13 mouse cellular contexts compared by ENCODE assay signal in genomic region chr4:57812075-57812474, GRCm38 (mm10).
DNase-seq lines count a peak whose midpoint lies in the region; ATAC-seq and TF ChIP-seq lines count a peak whose summit lies in the region.
"Had no signal": no experiment of that assay in that cellular context is flagged by ENCODE, and none has a peak within 500 bp of the region (broad histone marks: within the 10 kb centered on the region; RNA-seq: fewer than 3 reads in every experiment).

No protein-coding gene starts in this region.

- H3ac ChIP-seq in myocyte (ENCODE audit: control insufficient read depth, insufficient read length): no peak overlapping the region

- TF ChIP-seq RAD21 in CH12.LX (IDR thresholded peaks at IDR 0.05; ENCODE audit: low read depth, low read length): no peak

- peaks cover 26% of the 10 kb centered on the region for H3K4me1 ChIP-seq in heart, postnatal 0 days (ENCODE audit: control insufficient read depth, insufficient read depth)
- peaks cover 10 to 25% of the 10 kb centered on the region in 2 experiments; a peak in 3 of 4 replicates for H3K4me1 ChIP-seq in CH12.LX (ENCODE audit: control insufficient read depth in 1 of 2, insufficient read depth in 2 of 2)
- peaks cover 4% of the 10 kb centered on the region; the same call in 1 of the 2 replicates for H3K4me1 ChIP-seq in embryonic facial prominence, embryonic 13.5 days
- no peaks in the 10 kb centered on the region for H3K4me1 ChIP-seq in forebrain, embryonic 15.5 days
- H3K4me1 ChIP-seq: midbrain, embryonic 13.5 days had no signal

- in situ Hi-C loops in CH12.LX (cut with MboI; ENCODE audit: low pct_ligation_motif_present, low pct_unique_long_range_greater_than_20kb, low sequenced_read_pairs): no loop called here

- TF ChIP-seq CTCF in heart, postnatal 0 days (IDR thresholded peaks at IDR 0.05; ENCODE audit: low read depth): no peak
- TF ChIP-seq CTCF in CH12.LX (conservative IDR thresholded peaks at IDR 0.05 in 1 of 2, IDR thresholded peaks at IDR 0.05 in 1 of 2; ENCODE audit: low read depth in 2 of 2, low read length in 2 of 2): no peak

- no peak for TF ChIP-seq POLR2A in CH12.LX (IDR thresholded peaks at IDR 0.05; ENCODE audit: low read depth, low read length)
- TF ChIP-seq POLR2A in myocyte (IDR thresholded peaks at IDR 0.05; ENCODE audit: insufficient read length, low read depth): no peak

- WGBS in heart, postnatal 0 days: 72% methylated on average over 1 of the region's 1 CpGs
- WGBS in embryonic facial prominence, embryonic 13.5 days: 92% methylated on average over 1 of the region's 1 CpGs
- WGBS in forebrain, embryonic 15.5 days: 84% methylated on average over 1 of the region's 1 CpGs

- TF ChIP-seq EP300 in heart, postnatal 0 days (IDR thresholded peaks at IDR 0.05; ENCODE audit: low read depth): no peak
- no peak for TF ChIP-seq EP300 in CH12.LX (IDR thresholded peaks at IDR 0.05; ENCODE audit: low read length)

- no peaks in the 10 kb centered on the region for H3K9me3 ChIP-seq in heart, postnatal 0 days (replicated peaks; ENCODE audit: control insufficient read depth, low read length)
- H3K9me3 ChIP-seq in CH12.LX (replicated peaks; ENCODE audit: low read length): no peaks in the 10 kb centered on the region
- no peaks in the 10 kb centered on the region for H3K9me3 ChIP-seq in embryonic facial prominence, embryonic 13.5 days
- no peaks in the 10 kb centered on the region for H3K9me3 ChIP-seq in forebrain, embryonic 15.5 days
- H3K9me3 ChIP-seq: midbrain, embryonic 13.5 days had no signal

- ATAC-seq in heart, postnatal 0 days (ENCODE audit: insufficient read depth, low read depth): no peak
- ATAC-seq in embryonic facial prominence, embryonic 13.5 days (ENCODE audit: insufficient number of reproducible peaks, insufficient read depth, low FRiP score, low TSS enrichment, low read depth): no peak
- ATAC-seq in forebrain, embryonic 15.5 days (replicated peaks): no peak
- ATAC-seq: hindbrain, postnatal 0 days; midbrain, embryonic 13.5 days had no signal

- H3K27me3 ChIP-seq in heart, postnatal 0 days (ENCODE audit: control insufficient read depth, insufficient read depth, low read length): no peaks in the 10 kb centered on the region
- H3K27me3 ChIP-seq in CH12.LX (replicated peaks) (no peaks in the 10 kb centered on the region), myocyte (ENCODE audit: control insufficient read depth, insufficient read depth, insufficient read length) (no peaks in the 10 kb centered on the region)
- no peaks in the 10 kb centered on the region for H3K27me3 ChIP-seq in embryonic facial prominence, embryonic 13.5 days
- no peaks in the 10 kb centered on the region for H3K27me3 ChIP-seq in forebrain, embryonic 15.5 days
- H3K27me3 ChIP-seq: midbrain, embryonic 13.5 days had no signal

- H3K9ac ChIP-seq in heart, postnatal 0 days (replicated peaks; ENCODE audit: low read depth, low read length): no peak overlapping the region
- no peak overlapping the region for H3K9ac ChIP-seq in CH12.LX (ENCODE audit: insufficient read depth, low read depth)
- H3K9ac ChIP-seq in embryonic facial prominence, embryonic 13.5 days: no peak overlapping the region
- no peak overlapping the region for H3K9ac ChIP-seq in forebrain, embryonic 15.5 days (replicated peaks)
- H3K9ac ChIP-seq: midbrain, embryonic 13.5 days had no signal

- DNase-seq in heart, postnatal 0 days (ENCODE audit: low spot score): no peak
- no peak for DNase-seq in heart, adult 18-20 months
- DNase-seq in CH12.LX (ENCODE audit: extremely low read depth): peak; percentile 27
- DNase-seq in gastrocnemius, postnatal 25 days: no peak
- DNase-seq in spleen, adult 18-20 months: no peak
- DNase-seq: cerebellum, postnatal 25 days; right cerebral cortex, postnatal 4 days had no signal

- H3K27ac ChIP-seq in heart, postnatal 0 days (ENCODE audit: low read depth): peak overlapping the region; percentile 79
- no peak overlapping the region for H3K27ac ChIP-seq in CH12.LX (ENCODE audit: insufficient read depth, low read depth)
- peak overlapping the region; percentile 55; the same call in 1 of the 2 replicates for H3K27ac ChIP-seq in embryonic facial prominence, embryonic 13.5 days
- no peak overlapping the region for H3K27ac ChIP-seq in forebrain, embryonic 15.5 days (replicated peaks)
- H3K27ac ChIP-seq: hindbrain, postnatal 0 days; midbrain, embryonic 13.5 days had no signal

- H3K79me2 ChIP-seq in CH12.LX (replicated peaks; ENCODE audit: control insufficient read depth, extremely low read depth, insufficient read depth, poor library complexity, severe bottlenecking) (no peaks in the 10 kb centered on the region), myocyte (ENCODE audit: control insufficient read depth, insufficient read depth) (peaks cover 49% of the 10 kb centered on the region)

- no peak overlapping the region for H3K4me2 ChIP-seq in heart, postnatal 0 days (ENCODE audit: low read depth, low read length)
- H3K4me2 ChIP-seq in CH12.LX (ENCODE audit: insufficient read depth, low read depth, poor library complexity, severe bottlenecking) (no peak overlapping the region), myocyte (ENCODE audit: low read depth) (no peak overlapping the region)
- no peak overlapping the region for H3K4me2 ChIP-seq in embryonic facial prominence, embryonic 13.5 days
- H3K4me2 ChIP-seq in forebrain, embryonic 15.5 days (replicated peaks): no peak overlapping the region
- H3K4me2 ChIP-seq: midbrain, embryonic 13.5 days had no signal

- no peak overlapping the region for H3K4me3 ChIP-seq in heart, postnatal 0 days (ENCODE audit: low read depth, low read length)
- no peak overlapping the region for H3K4me3 ChIP-seq in CH12.LX (replicated peaks in 1 of 3; ENCODE audit: low read depth in 2 of 3, low read length in 2 of 3, poor library complexity in 1 of 3)
- H3K4me3 ChIP-seq in embryonic facial prominence, embryonic 13.5 days: no peak overlapping the region
- H3K4me3 ChIP-seq in myocyte: no peak overlapping the region
- no peak overlapping the region for H3K4me3 ChIP-seq in forebrain, embryonic 15.5 days
- H3K4me3 ChIP-seq: erythroblast, embryonic 14.5 days; midbrain, embryonic 13.5 days had no signal

- dilution Hi-C loops in CH12.LX (cut with MboI; ENCODE audit: extremely low pct_ligation_motif_present, extremely low pct_unique_long_range_greater_than_20kb, low sequenced_read_pairs): no loop called here

- H3K36me3 ChIP-seq in heart, postnatal 0 days (replicated peaks; ENCODE audit: control insufficient read depth, insufficient read depth, low read length): peaks cover 16% of the 10 kb centered on the region; the same call in 1 of the 2 replicates
- H3K36me3 ChIP-seq in CH12.LX (replicated peaks in 1 of 2; ENCODE audit: control insufficient read depth in 1 of 2, insufficient read depth in 1 of 2, low read length in 1 of 2) (no peaks in the 10 kb centered on the region), myocyte (ENCODE audit: control insufficient read depth, insufficient read depth) (peaks cover 11% of the 10 kb centered on the region)
- H3K36me3 ChIP-seq in embryonic facial prominence, embryonic 13.5 days: peaks cover 13% of the 10 kb centered on the region; the same call in 1 of the 2 replicates
- no peaks in the 10 kb centered on the region for H3K36me3 ChIP-seq in forebrain, embryonic 15.5 days
- H3K36me3 ChIP-seq: midbrain, embryonic 13.5 days had no signal

TF ChIP-seq in CH12.LX, 34 proteins besides CTCF, POLR2A, EP300 and RAD21:
- TF ChIP-seq ZNF384 (IDR thresholded peaks at IDR 0.05; ENCODE audit: low read depth, low read length) (peak; percentile 33), MAX (IDR thresholded peaks at IDR 0.05; ENCODE audit: low read length) (no peak)
TF ChIP-seq in CH12.LX: peak in this region for 1.

TF ChIP-seq in myocyte, 11 proteins besides CTCF, POLR2A, EP300 and RAD21:
- TF ChIP-seq TCF3 (IDR thresholded peaks at IDR 0.05; ENCODE audit: insufficient read length, low read depth) (peak; percentile 52), TCF12 (IDR thresholded peaks at IDR 0.05; ENCODE audit: insufficient read depth, poor library complexity, severe bottlenecking) (peak; percentile 92), CEBPB (IDR thresholded peaks at IDR 0.05; ENCODE audit: insufficient read depth, poor library complexity, severe bottlenecking) (no peak), POLR2AphosphoS2 (IDR thresholded peaks at IDR 0.05; ENCODE audit: insufficient read length, low read depth) (no peak), E2F4 (IDR thresholded peaks at IDR 0.05; ENCODE audit: insufficient read depth) (no peak), REST (IDR thresholded peaks at IDR 0.05; ENCODE audit: insufficient read depth, insufficient read length) (no peak), USF1 (IDR thresholded peaks at IDR 0.05; ENCODE audit: low read depth) (no peak), SRF (IDR thresholded peaks at IDR 0.05; ENCODE audit: control insufficient read depth, insufficient read length, low read depth) (no peak), MYOG (IDR thresholded peaks at IDR 0.05; ENCODE audit: control insufficient read depth in 1 of 3, insufficient read depth in 1 of 3, insufficient read length in 2 of 3, low read depth in 2 of 3) (peak; percentile 66 to 91 (median 68)), MAX (IDR thresholded peaks at IDR 0.05; ENCODE audit: low read depth) (no peak), MYOD1 (IDR thresholded peaks at IDR 0.05; ENCODE audit: control insufficient read depth in 1 of 3, insufficient read length in 2 of 3, low read depth in 2 of 3) (peak; percentile 34 to 94 (median 86))
TF ChIP-seq in myocyte: peak in this region for 4.

Comparison
In these comparisons a context has a peak if more than half of its experiments do, and no peak if none do; other contexts are left out.
1. H3K27ac ChIP-seq: peak in heart, postnatal 0 days (single experiment) and embryonic facial prominence, embryonic 13.5 days (single experiment); none in CH12.LX (single experiment) and forebrain, embryonic 15.5 days (single experiment).